Mouse (Mus musculus) spleen, postnatal 36 days (tissue): ENCODE measurements around the gene Mamdc4.

Experiments used
- DNase-seq, 2 experiments: peaks; one replicate each; pipeline ENCODE4 v3.0.0; 2022; ENCODE audit warnings: low spot score in 2 of 2, mixed read lengths in 1 of 2

The Mamdc4 gene

DNA sequence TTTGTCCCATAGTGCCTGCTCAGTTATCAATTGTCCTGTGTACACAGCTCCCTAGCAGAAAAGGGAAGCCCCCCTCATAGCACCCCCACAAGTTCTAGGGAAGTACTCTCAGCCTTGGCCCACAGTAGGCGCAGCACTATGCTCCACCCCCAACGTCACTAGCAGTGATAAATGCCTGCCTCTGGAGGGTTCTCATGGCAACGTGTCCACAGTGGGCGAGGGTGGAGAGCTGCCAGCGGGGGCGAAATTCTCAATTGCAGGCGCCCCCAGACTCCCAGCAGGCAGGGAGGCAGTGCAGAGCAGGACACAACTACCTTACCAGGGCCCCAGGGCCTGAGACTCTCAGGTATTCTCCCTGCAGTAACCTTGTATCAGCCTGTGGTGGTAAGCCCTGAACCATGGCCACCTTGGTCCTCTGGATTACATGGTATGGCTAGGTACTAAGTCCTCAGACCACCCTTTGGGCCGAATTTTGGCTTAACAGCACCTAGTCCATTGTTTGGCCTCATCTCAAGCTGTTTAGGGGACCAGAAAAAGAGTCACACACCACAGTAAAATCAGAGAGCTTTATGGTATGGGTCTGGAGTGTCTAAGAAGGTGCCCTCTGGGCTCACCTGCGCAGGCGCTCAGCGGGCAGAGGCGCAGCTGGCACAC, 7.9 kb upstream of the Mamdc4 start:
- peak in 1 of 2 experiments; percentile 28 for DNase-seq

- DNase-seq, result no peak
These were observed 7.3 kb upstream of the Mamdc4 start for GRCm38 (mm10) chr2:25581901-25582301.

GRCm38 (mm10) chr2:25581294-25581864, 6.7 kb upstream of the Mamdc4 start, which contains the start of gene Ajm1:
TSS of gene Ajm1 (minus strand) at chr2:25581757.
- peak; percentile 66 to 69 for DNase-seq

DNA sequence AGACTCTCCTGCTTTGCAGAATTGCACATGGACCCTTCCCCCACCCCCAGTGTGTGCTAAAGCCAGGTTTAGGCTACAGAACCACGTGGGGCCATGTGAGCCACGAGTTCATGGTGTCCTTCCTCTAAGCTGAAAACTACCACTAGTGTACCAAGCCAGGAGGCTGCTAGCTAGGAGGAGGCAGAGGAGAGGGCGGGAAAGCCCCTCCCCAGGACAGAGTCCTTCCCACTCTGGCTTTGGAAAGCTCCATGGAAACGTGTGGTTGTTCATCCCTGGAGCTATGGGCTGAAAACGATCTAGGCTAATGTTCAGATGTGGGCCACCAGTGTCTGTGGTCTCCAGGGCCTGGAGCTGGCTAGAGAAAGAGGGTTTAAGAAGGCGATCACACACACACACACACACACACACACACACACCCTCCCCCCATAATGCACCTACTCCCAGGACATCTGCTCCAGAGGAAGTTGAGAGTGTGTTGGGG, 6.0 kb upstream of the Mamdc4 start:
- no peak for DNase-seq

DNA sequence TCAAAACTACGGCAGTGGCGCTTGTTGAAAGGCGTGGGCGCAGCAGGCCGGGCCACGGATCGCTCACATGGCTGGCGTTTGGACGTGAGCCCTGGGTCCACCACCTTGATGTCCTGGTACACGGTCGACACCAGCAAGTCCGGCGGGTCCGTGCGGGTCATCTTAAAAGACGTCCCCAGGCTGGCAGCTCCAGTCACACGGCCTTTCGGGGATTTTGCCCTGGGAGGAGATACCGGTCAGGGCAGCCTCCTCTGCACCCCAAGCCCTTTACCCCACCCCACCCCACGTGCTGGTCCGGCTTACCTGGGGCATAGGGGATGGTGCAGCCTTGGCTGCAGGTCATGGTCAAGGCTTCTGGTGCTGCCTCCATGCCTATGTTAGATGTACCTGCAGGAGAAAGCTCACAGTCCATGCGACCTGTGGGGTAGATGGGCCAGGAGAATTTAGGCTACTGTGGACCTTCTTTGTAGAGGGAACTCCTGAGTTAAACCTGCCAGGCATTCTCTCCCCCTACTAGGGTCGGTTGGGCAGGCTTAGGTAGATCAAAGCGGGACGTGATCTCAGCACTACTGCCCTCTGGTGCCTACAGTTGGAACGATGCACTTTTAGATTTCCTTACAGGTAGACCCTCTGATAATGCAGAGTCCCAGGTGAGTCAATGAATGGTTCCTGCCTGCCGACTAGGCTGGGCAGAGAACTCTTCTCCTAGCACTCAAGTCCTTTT, 5.3 kb upstream of the Mamdc4 start:
- peak; percentile 45 to 61 for DNase-seq

DNA sequence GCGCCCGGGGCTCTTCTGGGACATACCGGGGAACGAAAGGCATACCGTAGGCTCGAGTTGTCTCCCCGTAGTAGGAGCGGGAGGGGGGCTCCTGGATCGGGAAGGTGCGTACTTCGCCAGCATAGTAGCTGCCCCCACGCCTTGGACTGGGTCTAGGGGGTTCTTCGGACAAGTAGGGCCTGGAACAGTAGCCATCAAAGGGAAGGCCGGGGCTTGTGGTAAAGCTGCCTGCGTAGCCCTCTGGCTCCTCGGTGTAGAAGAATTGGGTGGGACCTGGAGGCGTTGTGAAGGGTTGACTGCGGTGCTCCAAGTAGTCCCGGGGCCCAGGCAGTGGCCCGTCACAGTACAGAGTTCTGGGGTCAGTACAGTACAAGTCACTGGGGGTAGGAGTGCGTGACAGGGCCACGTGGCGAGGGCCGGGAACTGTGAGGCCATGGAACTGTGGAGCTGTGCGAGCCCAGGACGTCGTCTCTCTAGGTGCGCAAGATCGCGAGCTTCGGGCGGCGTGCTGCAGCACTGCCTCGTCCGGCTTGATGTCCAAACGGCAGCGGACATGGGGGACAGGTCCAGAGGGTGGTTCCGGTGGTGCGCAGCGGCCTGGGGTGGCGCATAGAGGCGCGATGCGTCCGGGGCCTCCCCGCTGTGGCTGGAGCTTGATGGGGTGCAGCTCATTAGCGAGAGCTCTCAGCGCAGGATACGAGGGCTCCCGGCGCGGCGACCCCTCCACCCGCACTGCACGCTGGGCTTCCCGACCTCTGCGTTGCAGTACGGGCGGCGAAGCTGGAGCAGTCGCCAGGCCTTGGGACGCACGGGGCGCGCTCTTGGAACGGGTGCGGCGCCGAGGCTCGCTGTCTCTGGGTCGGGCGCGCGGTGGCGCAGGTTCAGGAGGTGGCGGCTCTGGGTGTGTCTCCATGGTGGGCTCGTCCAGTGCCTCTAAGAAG, 4.4 kb upstream of the Mamdc4 start:
- DNase-seq, result no peak

DNA sequence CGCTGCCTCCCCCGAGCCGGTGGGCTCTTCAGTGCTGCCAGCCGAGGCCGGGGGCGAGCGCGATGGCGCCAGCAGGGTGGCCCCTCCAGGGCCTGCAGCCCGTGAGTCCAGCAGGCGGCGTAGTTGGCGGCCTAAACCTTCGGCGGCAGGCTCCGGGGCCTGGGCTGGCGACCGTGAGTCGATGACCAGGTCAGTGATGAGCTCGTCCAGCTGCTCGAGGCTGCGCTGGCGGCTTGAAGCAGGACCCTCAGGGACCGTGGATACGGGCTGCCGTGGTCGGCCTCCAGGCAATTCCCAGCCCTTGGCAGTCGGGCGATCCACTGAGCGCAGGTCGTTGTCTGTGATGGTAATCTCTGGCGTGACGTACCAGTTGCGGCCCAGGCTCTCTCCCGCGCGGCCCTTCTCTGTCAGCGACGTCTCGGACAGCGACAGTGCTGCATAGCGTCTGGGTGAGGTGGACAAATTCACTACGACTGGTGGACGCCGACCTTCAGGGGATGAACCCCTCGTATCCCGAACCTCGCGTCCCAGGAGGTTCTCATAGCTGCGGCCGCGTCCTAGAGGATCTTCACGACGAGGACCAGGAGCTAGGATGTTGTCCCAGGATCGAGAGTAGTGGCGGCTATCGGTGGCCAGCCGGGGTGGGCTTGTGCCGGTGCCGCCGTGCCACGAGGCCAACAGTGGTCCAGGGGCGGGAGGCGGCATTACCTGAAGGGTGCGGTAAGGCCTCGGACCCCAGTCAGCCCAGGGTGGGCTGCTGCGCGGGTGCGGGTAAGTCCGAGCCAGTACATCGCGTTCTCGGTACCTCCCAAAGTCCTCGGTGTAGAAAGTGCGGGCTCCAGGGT, 3.5 kb upstream of the Mamdc4 start:
- DNase-seq, result no peak

- no peak for DNase-seq
These were observed 2.6 kb upstream of the Mamdc4 start for GRCm38 (mm10) chr2:25576965-25577891.

- DNase-seq, result no peak
These were observed 1.6 kb upstream of the Mamdc4 start for GRCm38 (mm10) chr2:25576028-25576850.

GRCm38 (mm10) chr2:25575432-25576027, 885 bp upstream of the Mamdc4 start:
- DNase-seq, result peak; percentile 50 to 54

DNA sequence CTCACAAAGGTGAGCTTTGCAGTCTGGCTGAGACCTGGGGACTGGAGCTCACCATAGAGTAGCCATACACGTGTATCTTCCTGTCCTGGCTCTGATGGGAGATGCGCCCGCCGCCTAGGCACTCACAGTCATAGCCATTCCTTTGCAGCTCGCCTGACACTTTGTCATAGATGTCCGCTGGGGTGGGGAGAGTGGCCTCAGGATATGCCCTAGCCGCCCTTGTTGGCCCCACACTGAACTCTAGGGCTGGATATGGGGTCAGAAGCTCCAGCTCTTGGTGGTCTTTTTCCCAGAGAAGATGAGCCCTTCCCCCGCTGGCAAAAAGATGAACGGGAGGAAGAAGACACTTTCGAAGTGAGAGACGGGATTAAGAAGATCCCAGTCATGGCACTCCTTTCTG, 509 bp downstream of the Mamdc4 start:
- DNase-seq, result no peak

GRCm38 (mm10) chr2:25573068-25573467, 1.6 kb downstream of the Mamdc4 start:
- DNase-seq, result no peak

GRCm38 (mm10) chr2:25571221-25571620, 3.4 kb downstream of the Mamdc4 start:
- DNase-seq, result no peak

DNA sequence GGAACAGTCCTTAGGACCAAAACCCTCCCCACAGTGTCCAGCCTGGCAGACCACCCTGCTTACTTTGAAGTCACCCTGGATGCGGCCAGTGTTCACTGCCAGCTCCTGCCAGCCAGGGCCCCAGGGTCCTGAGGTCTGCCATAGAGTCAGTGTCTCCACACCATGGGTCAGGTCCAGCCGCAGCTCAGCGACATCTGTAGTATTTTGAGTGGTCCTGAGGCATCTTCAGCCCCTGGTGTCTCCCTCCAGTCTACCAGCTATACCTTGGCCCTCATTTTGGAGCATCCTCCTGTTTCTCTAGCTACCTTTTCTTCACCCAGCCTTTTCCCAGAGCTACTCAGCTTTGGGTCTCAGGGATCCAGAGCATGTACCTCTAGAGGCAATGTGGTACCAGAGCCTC, 5.3 kb downstream of the Mamdc4 start:
- no peak for DNase-seq

DNA sequence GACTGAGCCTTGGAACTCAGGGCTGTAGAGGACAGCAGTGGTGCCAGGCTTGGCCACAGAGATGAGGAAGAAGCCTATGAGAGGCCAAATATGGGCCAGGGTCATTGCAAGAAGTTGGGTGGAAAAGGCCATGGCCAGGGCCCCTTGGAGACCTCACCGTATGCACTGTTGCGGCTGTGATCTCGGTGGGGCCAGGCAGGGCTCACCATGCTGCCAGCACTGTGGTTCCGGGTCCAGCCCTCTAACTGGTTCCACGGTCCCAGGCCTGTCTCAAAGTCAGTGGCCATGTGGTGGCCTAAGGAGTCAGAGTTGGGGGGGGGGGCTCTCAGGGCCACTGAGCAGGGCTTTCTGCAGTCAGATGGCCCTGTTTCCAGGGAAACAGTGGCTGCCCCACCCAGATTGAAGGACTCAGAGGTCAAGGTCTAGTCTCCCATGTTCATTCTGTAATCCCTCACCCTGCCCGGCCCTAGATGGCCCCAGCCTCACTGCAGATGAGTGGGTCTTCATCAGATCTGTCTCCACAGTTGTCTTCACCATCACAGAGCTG, 6.1 kb downstream of the Mamdc4 start:
- DNase-seq, result no peak

DNA sequence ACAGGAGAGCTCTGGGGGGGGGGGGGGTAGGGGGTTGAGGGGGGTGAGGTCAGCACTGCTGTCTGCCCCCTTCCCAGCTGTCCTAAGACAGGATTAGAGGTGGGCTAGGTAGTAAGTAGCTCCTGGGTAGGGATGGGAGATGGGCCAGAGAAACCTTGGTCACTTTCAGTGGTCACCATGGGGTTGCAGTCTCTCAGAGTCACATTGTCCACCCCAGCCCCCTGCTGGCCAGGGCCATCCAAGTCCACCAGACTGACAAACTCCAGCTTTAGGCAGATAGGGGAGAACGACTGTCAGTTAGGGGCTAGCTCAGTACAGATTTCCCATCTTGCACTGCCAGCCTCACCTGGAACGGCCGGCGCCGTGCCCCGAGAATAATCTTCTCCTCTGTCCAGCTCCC, 8.1 kb downstream of the Mamdc4 start:
- DNase-seq, result no peak

- DNase-seq, result no peak
These were observed 8.9 kb downstream of the Mamdc4 start for GRCm38 (mm10) chr2:25565741-25566140.

- DNase-seq, result no peak
These were observed 12.7 kb downstream of the Mamdc4 start for GRCm38 (mm10) chr2:25561946-25562345.
